Mouse (Mus musculus) CH12.LX (cell line): Measurements from ENCODE around the gene Gdap1l1.

Source experiments
- CTCF ChIP-seq, 2 experiments: IDR thresholded peaks in 1 of 2; conservative IDR thresholded peaks in 1 of 2; 2 replicates each; pipeline ENCODE4 v1.5.1; 2011 to 2012; ENCODE audit warnings: low read depth in 2 of 2, low read length in 2 of 2, improper control_type of control experiment in 1 of 2, inconsistent platforms in 1 of 2, mild to moderate bottlenecking in 1 of 2, moderate library complexity in 1 of 2
- GABPA ChIP-seq: IDR thresholded peaks from 2 replicates; pipeline ENCODE4 v1.6.1; 2012; ENCODE audit warnings: low read depth, low read length, improper control_type of control experiment, inconsistent platforms; ENCODE audit not compliant: insufficient replicate concordance
- JUND ChIP-seq: conservative IDR thresholded peaks from 2 replicates; pipeline ENCODE4 v1.6.1; 2011; ENCODE audit warnings: low read depth, low read length, improper control_type of control experiment
- MEF2A ChIP-seq: IDR thresholded peaks from 2 replicates; pipeline ENCODE4 v1.6.1; 2014; ENCODE audit warnings: low read depth, mild to moderate bottlenecking, inconsistent platforms, low read length, improper control_type of control experiment, borderline replicate concordance
- USF1 ChIP-seq: IDR thresholded peaks from 2 replicates; pipeline ENCODE4 v1.6.1; 2014; ENCODE audit warnings: low read depth, mild to moderate bottlenecking, inconsistent platforms, low read length, improper control_type of control experiment
- ZMIZ1 ChIP-seq: IDR thresholded peaks from 2 replicates; pipeline ENCODE4 v1.6.1; 2012; ENCODE audit warnings: low read depth, mild to moderate bottlenecking, inconsistent platforms, low read length, improper control_type of control experiment

- TF ChIP-seq USF1 = no peak
- no peak for TF ChIP-seq MEF2A
- no peak for TF ChIP-seq GABPA
- TF ChIP-seq CTCF (conservative IDR thresholded peaks at IDR 0.05 in 1 of 2, IDR thresholded peaks at IDR 0.05 in 1 of 2; ENCODE audit: low read depth in 2 of 2, low read length in 2 of 2) = peak in 1 of 2 experiments; percentile 53; a peak in 2 of 4 replicates
- no peak for TF ChIP-seq JUND
- no peak for TF ChIP-seq ZMIZ1
These were observed 42.0 kb downstream of the Gdap1l1 start for GRCm38 (mm10) chr2:163480191-163480825.
